Mouse (Mus musculus): ENCODE measurements around the gene Olfr108.

Gene Olfr108

GRCm38 (mm10) chr17:37445180-37445579, at the start of gene Olfr108:
TSS of gene Olfr108 (plus strand) at chr17:37445480.
- DNase-seq = no peak

- DNase-seq = no peak
These were observed 46.4 kb upstream of the Olfr108 start, which contains the start of gene Olfr107 for GRCm38 (mm10) chr17:37398926-37399325. TSS of gene Olfr107 (plus strand) at chr17:37399226.

- no peak for DNase-seq
These were observed 31.9 kb upstream of the Olfr108 start for GRCm38 (mm10) chr17:37413380-37413779.

- DNase-seq = no peak
These were observed 13.3 kb downstream of the Olfr108 start, which contains the start of gene Olfr109 for GRCm38 (mm10) chr17:37458616-37459015. TSS of gene Olfr109 (plus strand) at chr17:37458916.

- DNase-seq = no peak
These were observed 38.2 kb downstream of the Olfr108 start, which contains the start of gene H2-M2 for GRCm38 (mm10) chr17:37483452-37483851. TSS of gene H2-M2 (minus strand) at chr17:37483552.

GRCm38 (mm10) chr17:37491930-37492518, 46.7 kb downstream of the Olfr108 start, which contains the start of gene Olfr110:
TSS of gene Olfr110 (plus strand) at chr17:37492468.
- no peak for DNase-seq

Measured in kidney, adult 18-20 months (tissue).